Mouse (Mus musculus): ENCODE data around the gene Rdh5. TPM values are rescaled to one million over a fixed set of nuclear protein-coding genes. Genes with fewer than 3 reads are reported as not detected.
A peak's percentile ranks its signal among the peaks of the same experiment; 100 is the strongest.

Rdh5 gene
- total RNA-seq (2014; rRNA removed) (8.8 and 10.5 TPM in 2 replicates), polyA plus RNA-seq (2015; fragmentation: Nextera tagmentation; extraction: Ambion mirVana) (8.8 and 10.8 TPM in 2 replicates)

GRCm38 (mm10) chr10:128922822-128923012, at the start of gene Rdh5:
TSS of gene Rdh5 (minus strand) at chr10:128922888.
- no peak for TF ChIP-seq CTCF (IDR thresholded peaks at IDR 0.05)
- Histone ChIP-seq H3K27me3 (ENCODE audit: insufficient read depth, low read length) (no peaks in the 10 kb centered on the region), H3K9me3 (ENCODE audit: low read length) (no peaks in the 10 kb centered on the region), H3K9ac (replicated peaks; ENCODE audit: low read length, poor library complexity, severe bottlenecking) (peak within 1 kb of the TSS; percentile 80), H3K4me2 (ENCODE audit: low read depth, low read length, poor library complexity, severe bottlenecking) (peak within 1 kb of the TSS; percentile 64), H3K27ac (ENCODE audit: low read depth, low read length) (peak within 1 kb of the TSS; percentile 92), H3K4me1 (ENCODE audit: insufficient read depth, low read length) (peaks cover 9% of the 10 kb centered on the region; the same call in 1 of the 2 replicates), H3K36me3 (ENCODE audit: insufficient read depth, low read length) (no peaks in the 10 kb centered on the region; the same call in 1 of the 2 replicates), H3K4me3 (ENCODE audit: low read depth, low read length) (peak within 1 kb of the TSS; percentile 63)
- DNase-seq (ENCODE audit: low spot score): no peak
- no peak for ATAC-seq (ENCODE audit: low FRiP score)
- 15% methylated on average over 1 of the region's 1 CpGs for WGBS

GRCm38 (mm10) chr10:128970740-128971250, 48.1 kb upstream of the Rdh5 start:
- ATAC-seq (ENCODE audit: low FRiP score): no peak
- WGBS: 42% methylated on average over 1 of the region's 1 CpGs
- H3K9ac ChIP-seq (replicated peaks; ENCODE audit: low read length, poor library complexity, severe bottlenecking): no peak overlapping the region

GRCm38 (mm10) chr10:128968341-128968749, 45.7 kb upstream of the Rdh5 start:
- H3K9me3 ChIP-seq (ENCODE audit: low read length): no peaks in the 10 kb centered on the region
- no peak for DNase-seq (ENCODE audit: low spot score)
- no peak overlapping the region for H3K4me2 ChIP-seq (ENCODE audit: low read depth, low read length, poor library complexity, severe bottlenecking)
- no peaks in the 10 kb centered on the region for H3K4me1 ChIP-seq (ENCODE audit: insufficient read depth, low read length)
- H3K36me3 ChIP-seq (ENCODE audit: insufficient read depth, low read length): no peaks in the 10 kb centered on the region
- no peak for ATAC-seq (ENCODE audit: low FRiP score)
- no peak overlapping the region for H3K4me3 ChIP-seq (ENCODE audit: low read depth, low read length)
- H3K27ac ChIP-seq (ENCODE audit: low read depth, low read length): no peak overlapping the region
- H3K27me3 ChIP-seq (ENCODE audit: insufficient read depth, low read length): no peaks in the 10 kb centered on the region
- WGBS: 45% methylated on average over 1 of the region's 1 CpGs
- no peak for TF ChIP-seq CTCF (IDR thresholded peaks at IDR 0.05)
- no peak overlapping the region for H3K9ac ChIP-seq (replicated peaks; ENCODE audit: low read length, poor library complexity, severe bottlenecking)

More at GRCm38 (mm10) chr10:128970740-128971250, 48.1 kb upstream of the Rdh5 start:
- Histone ChIP-seq H3K9me3 (ENCODE audit: low read length) (no peaks in the 10 kb centered on the region), H3K4me1 (ENCODE audit: insufficient read depth, low read length) (no peaks in the 10 kb centered on the region), H3K4me2 (ENCODE audit: low read depth, low read length, poor library complexity, severe bottlenecking) (no peak overlapping the region), H3K36me3 (ENCODE audit: insufficient read depth, low read length) (no peaks in the 10 kb centered on the region), H3K27me3 (ENCODE audit: insufficient read depth, low read length) (no peaks in the 10 kb centered on the region), H3K27ac (ENCODE audit: low read depth, low read length) (no peak overlapping the region), H3K4me3 (ENCODE audit: low read depth, low read length) (no peak overlapping the region)
- TF ChIP-seq CTCF (IDR thresholded peaks at IDR 0.05): no peak
- no peak for DNase-seq (ENCODE audit: low spot score)

GRCm38 (mm10) chr10:128965871-128966270, 43.2 kb upstream of the Rdh5 start:
- Histone ChIP-seq H3K36me3 (ENCODE audit: insufficient read depth, low read length) (no peaks in the 10 kb centered on the region), H3K4me3 (ENCODE audit: low read depth, low read length) (no peak overlapping the region), H3K27ac (ENCODE audit: low read depth, low read length) (no peak overlapping the region), H3K4me2 (ENCODE audit: low read depth, low read length, poor library complexity, severe bottlenecking) (no peak overlapping the region), H3K9ac (replicated peaks; ENCODE audit: low read length, poor library complexity, severe bottlenecking) (no peak overlapping the region), H3K9me3 (ENCODE audit: low read length) (no peaks in the 10 kb centered on the region), H3K4me1 (ENCODE audit: insufficient read depth, low read length) (no peaks in the 10 kb centered on the region), H3K27me3 (ENCODE audit: insufficient read depth, low read length) (no peaks in the 10 kb centered on the region)
- ATAC-seq (ENCODE audit: low FRiP score): no peak
- TF ChIP-seq CTCF (IDR thresholded peaks at IDR 0.05): no peak
- WGBS: 87% methylated on average over 6 of the region's 6 CpGs
- DNase-seq (ENCODE audit: low spot score): no peak

- Histone ChIP-seq H3K27me3 (ENCODE audit: insufficient read depth, low read length) (no peaks in the 10 kb centered on the region), H3K9ac (replicated peaks; ENCODE audit: low read length, poor library complexity, severe bottlenecking) (no peak overlapping the region), H3K4me2 (ENCODE audit: low read depth, low read length, poor library complexity, severe bottlenecking) (no peak overlapping the region), H3K36me3 (ENCODE audit: insufficient read depth, low read length) (no peaks in the 10 kb centered on the region), H3K9me3 (ENCODE audit: low read length) (no peaks in the 10 kb centered on the region), H3K4me1 (ENCODE audit: insufficient read depth, low read length) (no peaks in the 10 kb centered on the region), H3K27ac (ENCODE audit: low read depth, low read length) (no peak overlapping the region), H3K4me3 (ENCODE audit: low read depth, low read length) (no peak overlapping the region)
- no peak for DNase-seq (ENCODE audit: low spot score)
- no peak for TF ChIP-seq CTCF (IDR thresholded peaks at IDR 0.05)
- 67% methylated on average over 2 of the region's 2 CpGs for WGBS
- no peak for ATAC-seq (ENCODE audit: low FRiP score)
Observed at GRCm38 (mm10) chr10:128964961-128965360, 42.3 kb upstream of the Rdh5 start.

GRCm38 (mm10) chr10:128960590-128961584, 38.2 kb upstream of the Rdh5 start, which contains the start of gene Mettl7b:
TSS of gene Mettl7b (minus strand) at chr10:128960988.
- H3K36me3 ChIP-seq (ENCODE audit: insufficient read depth, low read length): no peaks in the 10 kb centered on the region
- no peaks in the 10 kb centered on the region for H3K4me1 ChIP-seq (ENCODE audit: insufficient read depth, low read length)
- no peak within 1 kb of the TSS for H3K4me2 ChIP-seq (ENCODE audit: low read depth, low read length, poor library complexity, severe bottlenecking)
- H3K4me3 ChIP-seq (ENCODE audit: low read depth, low read length): no peak within 1 kb of the TSS
- H3K9me3 ChIP-seq (ENCODE audit: low read length): no peaks in the 10 kb centered on the region
- TF ChIP-seq CTCF (IDR thresholded peaks at IDR 0.05): no peak
- H3K9ac ChIP-seq (replicated peaks; ENCODE audit: low read length, poor library complexity, severe bottlenecking): no peak within 1 kb of the TSS
- H3K27me3 ChIP-seq (ENCODE audit: insufficient read depth, low read length): no peaks in the 10 kb centered on the region
- no peak within 1 kb of the TSS for H3K27ac ChIP-seq (ENCODE audit: low read depth, low read length)
- DNase-seq (ENCODE audit: low spot score) (no peak), ATAC-seq (ENCODE audit: low FRiP score) (no peak)
- WGBS: 85% methylated on average over 12 of the region's 12 CpGs

Measured in midbrain, postnatal 0 days (tissue).